Mouse (Mus musculus) midbrain, embryonic 12.5 days (tissue): ENCODE results near the gene Foxa2. TPM values are rescaled to one million over a fixed set of nuclear protein-coding genes. Genes with fewer than 3 reads are reported as not detected.

Experiments
- microRNA-seq: library from miRNA; unstranded; fragments of <30 nt; microRNA quantifications from one replicate; pipeline ENCODE4, GENCODE M21; 2017
- polyA plus RNA-seq: library from polyadenylated mRNA; unstranded; fragments of >200 nt; fragmentation: Nextera tagmentation; extraction: Ambion mirVana; gene quantifications from 2 replicates; pipeline ENCODE4 v1.2.1, GENCODE M21; 2016

Gene Foxa2
- polyA plus RNA-seq, 1 experiment from 2014 or later = 14.0 TPM

Small RNA genes lying within 50 kb of the gene (microRNA-seq; reads per million reads assigned to microRNA genes)
- gene Gm27420 = not detected
